Mouse (Mus musculus) bone marrow, adult 2 months (tissue): ENCODE results near the gene Cnot2.

Source experiments
- CTCF ChIP-seq: fragments of 200-500 bp; IDR thresholded peaks from 2 replicates; pipeline ENCODE4 v1.5.1; 2011; ENCODE audit warnings: low read length, control low read depth; ENCODE audit not compliant: control insufficient read depth, insufficient read depth
- POLR2A ChIP-seq: fragments of 200-500 bp; IDR thresholded peaks from 2 replicates; pipeline ENCODE4 v1.6.1; 2011; ENCODE audit warnings: low read depth, mild to moderate bottlenecking, control low read depth, low read length, borderline replicate concordance; ENCODE audit not compliant: control insufficient read depth

- TF ChIP-seq CTCF (no peak), POLR2A (no peak)
Observed at GRCm38 (mm10) chr10:116579478-116579877, 1.8 kb downstream of the Cnot2 start.
